Mouse (Mus musculus) spleen, adult 18-20 months (tissue): ENCODE measurements around the gene Rnf220.

Experiments
- DNase-seq, 2 experiments: peaks; one replicate each; pipeline ENCODE4 v3.0.0; 2022; ENCODE audit warnings: mixed read lengths in 2 of 2

The Rnf220 gene

DNA sequence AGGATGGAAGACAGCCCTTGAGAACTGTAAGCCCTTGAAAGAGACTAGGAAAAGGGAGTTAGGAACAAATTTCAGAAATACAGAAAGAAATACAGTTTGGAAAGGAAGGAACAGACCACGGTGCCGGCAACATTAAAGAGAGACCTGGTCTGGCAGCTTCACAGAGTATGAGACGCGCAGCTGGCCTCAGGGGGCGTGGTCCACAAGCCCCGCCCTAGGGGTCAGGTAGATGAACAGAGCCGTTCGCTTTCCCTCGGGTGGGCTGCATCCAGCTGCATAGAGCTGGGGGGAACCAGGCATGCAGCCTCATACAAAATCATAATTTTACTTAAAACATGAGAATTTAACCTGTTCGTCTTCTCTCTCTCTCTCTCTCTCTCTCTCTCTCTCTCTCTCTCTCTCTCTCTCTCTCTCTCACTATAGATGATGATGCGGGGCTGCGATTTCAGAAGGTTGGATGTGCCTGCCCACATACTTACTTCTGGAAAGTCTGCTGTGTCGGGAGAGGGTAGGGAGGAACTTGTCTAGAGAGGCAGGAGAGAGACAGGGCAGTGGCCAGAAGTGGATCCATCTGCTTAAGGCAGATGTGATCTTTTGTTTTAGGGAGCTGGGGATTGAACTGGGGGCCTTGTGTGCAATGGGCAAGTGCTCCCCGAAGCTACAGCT lies 59.7 kb downstream of the Rnf220 start:
- no peak for DNase-seq

DNA sequence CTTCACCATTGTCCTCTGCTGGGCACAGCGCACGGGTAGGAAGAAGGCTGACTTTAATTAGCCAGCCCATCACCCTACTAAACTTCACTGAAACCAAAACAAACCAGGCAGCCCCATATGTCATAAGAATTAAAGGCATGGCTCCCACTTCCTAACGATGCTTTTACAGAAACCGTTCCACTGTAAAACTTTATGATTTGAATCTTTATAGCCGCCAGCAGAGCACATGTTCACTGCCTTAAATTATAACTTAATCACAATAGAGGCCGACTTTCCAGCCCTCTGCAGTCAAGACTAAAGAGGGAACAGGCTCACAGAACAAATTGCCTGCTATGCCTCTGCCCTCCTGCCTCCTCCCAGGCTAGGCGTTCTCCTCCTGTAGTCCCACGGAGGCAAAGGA lies 62.5 kb downstream of the Rnf220 start:
- DNase-seq, result no peak

DNA sequence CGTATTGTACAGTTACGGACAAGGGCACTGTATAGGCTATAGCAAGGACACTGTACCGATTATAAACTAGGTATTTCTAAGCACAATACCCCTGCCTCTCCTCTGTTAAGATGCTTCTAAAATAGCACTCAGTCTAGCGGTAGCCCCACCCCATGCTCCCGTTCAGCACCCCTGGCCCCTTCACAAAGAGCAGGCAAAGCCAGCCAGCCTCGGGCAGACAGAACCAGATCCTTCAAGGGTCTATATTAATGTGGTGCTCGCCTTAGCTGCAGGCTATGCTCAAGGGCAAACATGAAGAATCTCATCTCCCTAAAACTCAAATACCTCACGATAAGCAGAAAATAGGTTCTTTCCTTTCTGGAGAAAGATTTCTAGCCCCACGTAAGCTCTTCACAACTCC lies 67.2 kb downstream of the Rnf220 start:
- no peak for DNase-seq

DNA sequence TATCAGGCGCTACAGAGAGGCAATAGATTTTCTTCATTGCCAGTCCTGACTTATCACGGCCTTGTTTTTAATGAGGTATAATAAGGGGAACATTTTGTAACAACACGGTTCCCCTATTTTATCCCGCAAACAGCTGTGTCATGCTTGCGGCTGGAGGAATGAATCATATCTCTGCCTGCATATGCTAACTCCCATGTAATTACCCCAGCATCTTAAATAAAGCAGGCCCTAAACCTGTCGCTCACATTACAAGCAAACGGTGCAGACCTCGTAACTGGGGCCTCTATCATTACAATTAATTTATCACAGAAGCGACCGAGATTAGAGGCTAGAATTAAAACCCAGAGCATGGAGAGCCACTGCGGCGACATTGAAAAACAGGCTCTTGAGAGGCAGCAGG lies 69.3 kb downstream of the Rnf220 start:
- no peak for DNase-seq

DNA sequence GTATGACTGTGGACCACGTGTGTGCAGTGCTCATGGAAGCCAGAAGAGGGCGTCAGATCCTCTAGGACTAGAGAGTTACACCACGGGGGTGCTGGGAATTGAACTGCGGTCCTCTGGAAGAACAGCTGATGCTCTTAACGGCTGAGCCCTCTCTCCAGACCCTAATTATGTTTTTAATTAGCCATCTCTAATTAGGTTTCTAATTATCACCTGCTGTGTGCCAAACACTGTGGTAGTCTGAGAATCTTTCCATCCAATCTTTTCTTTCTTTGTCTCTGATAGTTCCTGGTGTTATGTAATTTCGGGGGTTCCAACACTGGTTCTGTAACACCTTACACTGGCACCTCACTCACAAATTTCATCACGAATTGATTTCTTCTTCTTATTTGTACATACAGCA lies 75.8 kb downstream of the Rnf220 start:
- no peak for DNase-seq

DNA sequence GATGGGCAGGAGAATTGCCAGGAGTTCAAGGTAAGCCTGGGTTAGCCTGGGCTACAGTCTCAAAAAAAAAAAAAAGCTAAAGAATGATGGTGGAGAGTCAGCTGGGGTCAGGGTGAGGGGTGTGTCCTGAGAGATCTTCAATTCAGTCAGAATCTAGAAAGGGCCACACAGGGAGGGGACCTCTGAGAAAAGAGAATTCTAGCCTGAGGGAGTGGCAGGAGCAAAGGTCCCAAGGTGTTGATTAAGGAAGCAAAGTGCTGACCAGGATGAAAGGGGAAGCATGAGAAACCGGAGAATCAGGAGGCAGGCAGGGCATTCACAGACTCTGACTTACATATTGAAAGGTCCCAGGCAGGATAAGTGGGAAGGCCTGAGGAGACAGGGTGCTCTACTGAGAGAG lies 80.0 kb downstream of the Rnf220 start:
- DNase-seq, result no peak

DNA sequence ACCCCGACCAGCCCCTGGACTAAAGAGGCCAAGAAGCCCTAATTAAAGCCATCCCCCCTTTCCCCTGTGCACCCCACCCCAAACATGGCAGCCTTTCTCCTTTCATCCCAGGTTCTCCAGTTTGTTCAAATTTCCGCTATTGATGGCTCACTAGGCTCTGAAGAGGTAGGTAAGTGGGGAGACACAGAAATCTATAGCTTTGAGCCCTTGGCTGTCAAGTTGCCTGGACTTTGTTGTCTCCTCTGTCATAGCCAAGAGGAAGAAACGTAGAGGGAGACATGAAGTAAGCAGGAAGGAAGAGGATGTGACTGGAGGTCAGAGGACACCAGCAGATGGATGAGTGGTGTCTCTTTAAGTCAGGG lies 86.8 kb downstream of the Rnf220 start:
- no peak for DNase-seq

DNA sequence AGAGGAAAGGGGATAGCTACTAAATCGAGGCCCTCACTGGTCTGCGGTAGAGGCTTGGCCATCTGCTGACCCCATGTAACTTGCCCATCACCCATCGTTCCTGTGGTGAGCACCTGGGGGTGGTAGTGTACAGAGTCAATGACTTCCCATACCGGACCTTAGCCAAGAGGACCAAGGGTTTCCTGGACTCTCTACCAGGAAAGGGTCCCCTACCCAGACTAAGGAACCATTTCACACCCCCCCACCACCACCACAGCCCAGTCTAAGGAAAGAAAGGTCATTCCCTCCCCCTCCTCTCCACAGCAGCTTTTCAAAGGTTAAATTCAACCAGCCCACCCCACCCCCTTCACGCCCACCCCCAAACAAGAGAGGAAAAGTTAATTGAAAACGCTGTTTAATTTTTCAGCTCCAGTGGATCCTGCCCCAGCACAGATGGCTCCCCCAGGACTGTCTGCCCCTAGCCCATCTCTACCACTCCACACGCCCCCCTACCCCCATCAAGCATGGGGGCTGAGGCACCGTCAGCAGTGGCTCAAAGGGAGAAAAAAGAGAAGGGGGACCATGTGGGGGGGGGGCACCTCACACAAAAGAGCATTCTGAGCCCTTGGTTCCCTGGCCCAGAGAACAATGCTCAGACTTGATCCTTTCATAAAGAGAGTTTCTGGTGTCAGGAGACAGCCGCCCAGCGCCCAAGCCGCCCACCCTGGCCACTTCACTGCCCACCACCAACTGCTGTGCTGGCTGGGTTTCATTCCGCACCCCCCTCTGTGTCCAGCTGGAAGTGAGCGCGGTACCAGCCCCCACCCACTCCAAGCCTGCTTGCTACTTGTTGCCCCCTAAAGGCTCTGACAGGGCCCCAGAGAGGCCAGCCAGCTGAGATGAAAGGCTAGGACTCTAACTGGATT lies 87.5 kb downstream of the Rnf220 start:
- no peak for DNase-seq

DNA sequence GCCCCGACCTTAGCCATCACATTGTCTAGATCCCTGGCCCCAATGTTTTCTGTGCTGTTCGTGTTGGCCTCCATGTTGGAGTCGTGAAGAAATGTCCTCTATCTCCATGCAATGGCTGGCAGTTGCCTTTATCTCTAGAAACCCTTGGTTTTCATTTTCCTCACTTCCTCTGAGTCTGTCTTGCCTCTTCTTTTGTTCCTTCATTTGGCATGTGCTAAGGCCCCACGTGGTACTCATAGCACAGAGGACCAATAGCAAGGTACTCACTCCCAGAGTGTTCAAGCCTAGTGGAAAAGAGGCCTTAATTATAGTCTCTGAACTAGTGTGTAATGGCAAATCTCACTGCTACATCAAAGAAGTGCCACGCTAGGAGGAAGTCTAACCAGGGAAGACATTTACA lies 88.9 kb downstream of the Rnf220 start:
- no peak for DNase-seq

DNA sequence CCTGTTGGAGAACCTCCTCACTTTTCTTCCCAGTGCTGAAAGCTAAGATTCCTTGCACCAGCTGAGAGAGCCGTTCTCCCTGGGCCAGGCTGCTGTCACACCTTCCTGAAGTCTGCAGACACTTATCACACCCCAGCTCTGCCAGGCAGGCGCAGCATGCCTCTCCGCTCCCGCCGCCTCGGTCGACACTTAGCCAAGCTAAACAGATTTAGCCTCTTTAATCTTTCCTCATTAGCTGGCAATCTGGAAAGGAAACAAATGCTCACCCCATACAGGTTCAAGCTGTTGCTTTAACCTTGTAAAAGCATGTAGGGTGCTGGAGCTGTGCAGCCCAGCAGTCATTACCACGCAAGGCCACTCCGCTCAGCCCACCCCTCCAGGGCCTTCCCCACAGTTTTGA lies 90.9 kb downstream of the Rnf220 start:
- DNase-seq, result no peak

DNA sequence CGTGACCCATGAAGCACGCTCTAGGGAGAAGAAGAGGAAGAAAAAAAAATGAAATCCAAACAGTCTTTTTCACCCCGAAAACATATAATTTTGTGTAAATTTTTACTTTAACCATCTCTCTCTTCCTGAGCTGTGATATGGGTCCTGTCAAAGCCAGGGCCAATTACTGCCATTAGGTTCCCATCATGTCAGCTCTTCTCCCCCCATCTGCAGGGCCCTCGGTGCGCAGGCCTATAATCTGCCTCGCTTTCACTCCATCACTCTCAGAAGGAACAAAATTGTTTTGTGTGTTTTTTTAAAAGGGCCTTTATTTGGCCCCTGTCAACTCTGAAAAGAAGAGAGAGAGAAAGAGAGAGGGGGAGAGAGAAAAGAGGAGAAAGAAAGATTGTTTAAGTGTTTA lies 91.6 kb downstream of the Rnf220 start:
- no peak for DNase-seq

DNA sequence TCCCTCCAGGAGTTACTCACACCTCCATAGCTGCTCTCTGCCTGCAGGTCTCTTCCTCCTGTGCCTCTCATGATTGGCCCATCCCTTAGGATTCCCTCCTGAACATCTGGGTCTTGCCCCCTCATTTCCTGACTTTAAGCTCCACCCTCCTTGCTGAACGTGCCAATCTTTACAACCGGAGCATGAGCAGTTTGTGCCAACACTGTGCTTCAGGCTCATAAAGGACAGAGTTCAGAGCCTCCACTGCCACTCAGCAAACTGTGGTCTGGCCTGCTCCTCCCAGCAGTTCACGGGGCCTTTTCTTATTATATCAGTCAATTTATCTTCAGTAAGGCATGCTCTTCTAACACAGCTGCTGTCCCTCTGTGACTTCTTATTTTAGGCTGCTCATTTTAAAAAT lies 93.4 kb downstream of the Rnf220 start:
- DNase-seq, result no peak

DNA sequence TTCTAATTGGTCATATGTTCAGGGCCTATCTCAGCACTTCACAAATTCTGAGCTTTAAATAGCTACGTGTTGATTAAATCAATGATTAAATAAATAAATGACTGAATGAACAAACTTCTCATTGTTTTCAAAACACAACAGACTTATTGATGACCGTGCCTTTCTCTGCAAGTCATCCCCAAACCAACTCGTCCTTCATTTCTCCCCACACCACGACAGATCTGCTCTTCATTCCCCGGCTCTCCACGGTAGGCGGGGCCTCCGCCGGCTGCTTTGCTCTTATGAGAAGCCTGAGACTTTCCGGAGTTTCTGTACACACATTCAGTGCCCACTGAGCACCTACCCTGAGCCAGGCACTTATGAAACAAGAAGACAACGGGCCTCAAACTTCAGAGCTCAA lies 99.7 kb downstream of the Rnf220 start:
- DNase-seq, result no peak

DNA sequence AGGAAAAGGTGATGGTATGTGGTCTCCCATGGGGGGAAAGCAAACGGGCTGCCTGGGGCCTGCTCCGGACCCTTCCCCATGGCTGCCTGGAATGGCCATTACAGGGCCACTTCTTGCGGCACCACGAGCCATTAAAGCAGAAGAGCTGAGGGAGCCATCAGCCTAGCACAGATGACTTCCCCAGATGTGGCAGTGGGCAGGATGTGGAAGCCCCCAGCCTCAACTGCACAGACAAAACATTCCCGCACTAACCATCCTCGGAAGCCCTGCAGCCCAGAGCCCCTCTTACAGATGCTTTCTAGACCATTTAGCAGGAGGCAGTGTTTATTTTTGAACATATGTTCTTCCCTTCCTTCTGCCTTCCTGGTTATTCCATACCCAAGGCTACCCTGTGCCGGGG lies 103.8 kb downstream of the Rnf220 start:
- DNase-seq, result no peak

DNA sequence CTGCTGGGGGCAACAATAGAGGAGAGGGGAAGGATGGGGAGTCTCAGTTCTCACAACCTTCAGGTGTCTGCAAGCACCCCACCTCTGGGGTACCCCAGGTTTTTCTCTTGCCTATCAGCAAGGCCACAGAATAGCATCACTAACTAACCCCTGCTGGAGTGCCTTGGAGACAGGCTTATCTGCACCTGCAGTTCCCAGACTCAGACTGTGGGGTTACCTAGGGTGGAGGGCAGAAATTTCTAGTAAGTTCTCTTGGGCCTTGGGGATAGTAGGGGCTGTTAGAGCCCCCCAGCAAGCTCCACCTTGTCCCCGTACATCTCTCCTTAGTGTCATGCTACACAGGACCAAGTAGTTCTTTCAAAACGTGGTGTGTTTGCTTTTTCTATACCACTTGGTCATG lies 104.5 kb downstream of the Rnf220 start:
- DNase-seq, result no peak

DNA sequence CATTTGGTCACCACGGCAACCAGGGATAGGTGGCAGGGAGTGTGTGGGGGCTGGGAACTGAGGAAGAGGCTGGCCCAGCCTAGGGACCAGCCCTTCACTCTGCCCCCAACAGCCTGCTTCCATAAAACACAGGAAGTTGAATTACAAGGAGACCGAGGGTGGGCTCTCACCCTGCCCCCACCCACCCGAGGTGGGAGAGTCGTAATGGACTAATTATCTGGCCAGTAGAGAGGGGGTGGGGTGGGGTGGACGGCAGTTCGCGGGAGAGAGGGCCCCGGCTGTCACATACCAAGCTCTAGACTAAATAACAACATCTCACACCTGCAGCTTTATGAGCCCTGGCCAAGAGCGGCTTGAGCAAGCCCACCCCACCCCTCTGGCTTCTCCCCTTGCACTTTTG lies 104.9 kb downstream of the Rnf220 start:
- no peak for DNase-seq

DNA sequence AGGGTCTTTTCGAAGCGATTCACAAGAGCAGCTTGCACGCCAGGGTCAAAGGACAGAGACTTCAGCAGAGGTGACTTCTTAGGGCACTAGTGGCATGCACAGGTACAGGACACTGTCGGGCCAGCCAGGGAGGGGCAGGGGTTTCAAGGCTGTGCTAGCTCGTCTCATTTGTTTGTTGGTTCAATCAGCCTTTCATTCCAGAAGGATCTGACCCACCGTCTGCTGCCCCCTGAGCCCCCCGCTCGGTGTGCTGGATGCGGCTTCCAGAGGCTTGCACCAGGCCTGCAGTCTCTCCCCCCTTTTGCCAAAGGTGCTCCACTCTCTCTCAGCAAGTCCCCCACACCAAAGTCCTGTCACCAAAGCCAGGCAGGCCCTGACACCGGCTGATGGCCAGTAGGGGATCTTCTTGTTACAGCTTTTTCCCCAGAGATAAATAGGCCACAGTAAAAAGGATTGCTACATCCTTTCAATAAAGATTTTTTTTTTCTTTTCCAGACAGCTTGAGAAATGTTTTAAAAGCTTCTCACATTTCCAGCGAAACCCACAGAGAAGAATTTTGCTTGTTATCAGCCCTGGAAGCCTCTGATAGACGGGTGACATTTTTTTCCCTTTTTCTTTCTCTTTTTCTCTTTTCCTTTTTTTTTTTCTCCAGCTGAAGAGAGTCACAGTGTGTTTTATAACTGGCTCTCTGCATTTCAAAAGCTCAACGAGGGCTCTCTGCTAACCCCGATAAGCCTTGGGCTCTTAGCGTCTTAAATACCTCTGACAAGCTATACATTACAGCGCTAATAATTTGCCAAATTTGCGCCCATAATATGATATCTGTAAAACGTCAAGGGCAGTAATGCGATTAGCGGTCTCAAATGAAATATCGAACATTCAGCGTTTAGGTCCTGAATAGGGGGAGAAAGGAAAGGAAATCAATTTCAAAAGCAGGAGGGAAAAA lies 105.7 kb downstream of the Rnf220 start:
- DNase-seq, result no peak

DNA sequence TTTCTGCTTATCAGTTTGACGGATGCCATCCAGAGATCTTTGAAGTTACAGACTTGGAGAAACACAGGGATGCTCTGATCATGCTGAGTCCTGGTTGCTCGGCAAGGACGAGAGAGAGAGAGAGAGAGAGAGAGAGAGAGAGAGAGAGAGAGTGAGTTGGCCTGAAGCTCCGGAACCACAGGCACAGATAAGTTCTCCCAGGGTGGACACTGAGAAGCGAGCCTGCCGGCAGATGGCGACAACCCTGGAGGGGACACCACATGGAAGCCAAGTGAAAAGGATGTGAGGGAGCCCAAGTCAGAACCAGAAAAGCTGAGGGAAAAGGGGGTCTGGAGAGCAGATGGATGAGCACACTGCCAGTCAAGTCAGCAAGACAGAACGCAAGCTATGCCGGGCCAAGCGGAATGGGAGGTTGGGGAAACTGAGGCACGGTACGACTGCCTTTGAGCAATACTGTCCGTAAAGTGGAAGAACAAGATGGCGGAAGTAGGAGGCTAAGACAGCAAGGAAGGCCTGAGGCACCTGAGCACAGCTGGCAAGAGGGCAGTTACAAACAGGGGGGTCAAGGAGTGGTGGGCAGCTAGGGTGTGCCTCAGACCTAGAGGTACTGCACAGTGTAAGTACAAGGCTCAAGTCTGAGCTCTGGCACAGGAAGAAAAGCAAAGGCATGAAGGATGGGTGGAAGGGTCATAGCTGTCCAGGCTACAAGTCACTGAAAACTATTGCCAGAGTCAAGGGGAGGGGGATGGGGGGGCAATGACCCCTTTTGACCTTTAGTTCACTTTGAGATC lies 107.4 kb downstream of the Rnf220 start:
- no peak for DNase-seq

DNA sequence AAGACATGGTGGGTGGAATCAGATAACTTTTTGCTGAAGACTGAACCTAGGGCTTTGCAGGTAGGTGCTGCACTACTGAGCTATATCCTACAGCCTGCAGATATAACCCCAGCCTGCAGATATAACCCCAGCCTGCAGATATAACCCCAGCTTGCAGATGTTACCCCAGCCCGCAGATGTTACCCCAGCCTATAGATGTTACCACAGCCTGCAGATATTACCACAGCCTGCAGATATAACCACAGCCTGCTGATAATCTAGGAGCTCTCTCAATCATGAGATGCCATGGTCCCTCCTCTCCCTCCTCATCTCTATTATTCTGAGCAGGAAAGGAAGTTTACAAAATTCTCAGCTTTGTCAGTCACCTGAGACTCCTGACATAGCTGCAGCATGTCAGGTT lies 111.6 kb downstream of the Rnf220 start:
- no peak for DNase-seq

DNA sequence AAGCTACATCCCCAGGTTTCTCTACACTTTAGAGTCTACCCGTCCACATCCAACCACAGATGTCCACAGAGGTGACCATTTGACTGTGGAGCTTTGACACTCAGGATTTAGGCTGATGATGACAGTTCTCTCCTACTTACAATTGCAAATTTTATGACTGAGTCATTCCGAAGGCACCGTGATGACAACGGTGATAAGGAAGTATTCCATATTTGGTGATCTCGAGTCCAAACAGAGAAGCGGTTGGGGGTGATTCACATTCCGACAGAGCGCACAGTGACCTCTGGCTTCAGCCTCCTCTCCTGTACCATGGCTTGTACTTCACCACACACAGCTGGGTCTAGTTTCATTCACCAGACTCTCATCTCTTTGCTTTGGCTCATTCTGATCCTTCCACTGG lies 115.0 kb downstream of the Rnf220 start:
- no peak for DNase-seq

DNA sequence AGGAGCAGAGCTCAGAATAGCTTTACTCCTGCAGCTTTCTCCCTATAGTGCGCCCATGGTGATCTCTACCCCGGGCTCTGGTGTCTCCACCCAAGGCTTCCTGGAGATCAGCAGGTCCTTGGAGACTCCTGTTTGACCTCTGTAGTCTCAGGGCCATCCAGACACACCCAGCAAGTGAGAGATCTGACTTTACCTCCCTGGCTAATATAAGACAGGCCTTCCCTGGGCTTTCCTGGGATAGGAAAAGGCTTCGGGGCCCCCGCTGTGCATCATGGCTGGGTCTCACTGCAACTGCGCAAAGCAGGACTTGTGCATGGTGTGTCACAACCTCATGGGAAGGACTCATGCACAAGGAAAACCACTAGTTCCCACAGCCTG lies 116.3 kb downstream of the Rnf220 start:
- no peak for DNase-seq

DNA sequence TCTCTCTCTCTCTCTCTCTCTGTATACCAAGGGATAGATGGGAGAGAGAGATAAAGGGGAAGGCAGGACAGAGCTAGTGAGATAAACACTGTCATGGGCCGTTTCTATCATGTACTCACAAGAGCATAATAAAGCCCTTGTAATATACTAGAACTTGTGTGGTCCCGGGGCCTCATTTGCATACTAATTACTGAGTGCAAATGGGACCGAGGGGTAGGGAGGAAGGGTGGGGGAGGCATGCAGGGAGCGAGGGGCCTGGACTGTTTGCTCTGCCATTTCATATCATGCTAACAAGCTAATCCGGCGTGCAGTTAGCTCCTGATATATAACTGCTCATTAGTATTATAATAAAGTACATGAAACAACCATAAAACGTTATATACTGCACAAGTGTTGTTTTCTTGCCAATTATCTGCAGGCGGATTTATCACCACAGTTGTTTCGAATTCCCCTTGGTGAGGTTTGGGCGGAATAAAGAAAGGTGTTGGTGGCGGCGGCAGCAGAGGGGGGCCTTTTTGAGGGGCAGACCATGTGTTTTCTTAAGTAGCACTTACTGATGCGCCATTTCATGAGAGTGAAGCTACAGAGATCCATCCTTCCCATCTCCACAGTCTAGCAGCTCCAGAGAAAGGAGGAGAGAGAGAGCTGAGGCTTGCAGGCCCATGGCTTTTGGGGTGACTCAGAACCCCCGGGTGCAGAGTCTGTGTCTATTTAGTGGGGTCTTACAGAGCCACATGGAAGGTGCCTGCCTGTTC lies 116.9 kb downstream of the Rnf220 start:
- DNase-seq, result no peak
